Mouse (Mus musculus): ENCODE results near the gene Gm11111. TPM values are rescaled to one million over a fixed set of nuclear protein-coding genes. Genes with fewer than 3 reads are reported as not detected.

The Gm11111 gene
- polyA plus RNA-seq, 1 experiment from 2014 or later: not detected

Other genes with a start within 250 kb of the Gm11111 start
- gene Cfap299, start 223.4 kb upstream of the Gm11111 start, polyA plus RNA-seq (2015; fragmentation: Nextera tagmentation; extraction: Ambion mirVana): 0.36 and 0.40 TPM in 2 replicates

All from heart, embryonic 13.5 days (tissue).